Mouse (Mus musculus) left cerebral cortex, adult 8-10 months (tissue): Measurements from ENCODE around the gene Lekr1. TPM values are rescaled to one million over a fixed set of nuclear protein-coding genes. Genes with fewer than 3 reads are reported as not detected.

Experiments used
- DNase-seq, 2 experiments: peaks; one replicate each; pipeline ENCODE4 v3.0.0; 2022; ENCODE audit warnings: low spot score in 2 of 2
- total RNA-seq, 4 experiments: library from RNA; stranded (reverse); gene quantifications; 2 replicates each; pipeline ENCODE4 v1.2.4; 2022

Gene Lekr1
- total RNA-seq, 4 experiments from 2014 or later, result 6.0 to 11.4 (median 7.0) TPM

GRCm38 (mm10) chr3:65830801-65831200, 164.8 kb downstream of the Lekr1 start:
- DNase-seq, result no peak

GRCm38 (mm10) chr3:65832398-65832797, 166.4 kb downstream of the Lekr1 start:
- DNase-seq, result no peak

GRCm38 (mm10) chr3:65836435-65836834, 170.4 kb downstream of the Lekr1 start:
- DNase-seq, result no peak

- no peak for DNase-seq
Measured at GRCm38 (mm10) chr3:65839664-65840063, 173.6 kb downstream of the Lekr1 start.

- no peak for DNase-seq
Measured at GRCm38 (mm10) chr3:65841175-65841574, 175.1 kb downstream of the Lekr1 start.

GRCm38 (mm10) chr3:65842515-65843184, 176.6 kb downstream of the Lekr1 start:
- no peak for DNase-seq

GRCm38 (mm10) chr3:65843185-65843552, 177.1 kb downstream of the Lekr1 start:
- DNase-seq, result no peak

- DNase-seq, result no peak
Measured at GRCm38 (mm10) chr3:65844302-65844701, 178.3 kb downstream of the Lekr1 start.

GRCm38 (mm10) chr3:65844851-65845552, 179.0 kb downstream of the Lekr1 start:
- DNase-seq, result no peak

GRCm38 (mm10) chr3:65847158-65847787, 181.2 kb downstream of the Lekr1 start:
- no peak for DNase-seq

GRCm38 (mm10) chr3:65853746-65854145, 187.7 kb downstream of the Lekr1 start:
- DNase-seq, result no peak

- DNase-seq, result no peak
Measured at GRCm38 (mm10) chr3:65855521-65855920, 189.5 kb downstream of the Lekr1 start.

GRCm38 (mm10) chr3:65858118-65858517, 192.1 kb downstream of the Lekr1 start:
- no peak for DNase-seq

- DNase-seq, result no peak
Measured at GRCm38 (mm10) chr3:65858741-65859348, 192.8 kb downstream of the Lekr1 start.

GRCm38 (mm10) chr3:65859750-65860149, 193.7 kb downstream of the Lekr1 start:
- no peak for DNase-seq

- no peak for DNase-seq
Measured at GRCm38 (mm10) chr3:65860903-65861302, 194.9 kb downstream of the Lekr1 start.

- no peak for DNase-seq
Measured at GRCm38 (mm10) chr3:65861471-65861881, 195.4 kb downstream of the Lekr1 start.

- DNase-seq, result peak; percentile 63 to 75
Measured at GRCm38 (mm10) chr3:65863297-65863696, 197.3 kb downstream of the Lekr1 start.

- DNase-seq, result peak in 1 of 2 experiments; percentile 22
Measured at GRCm38 (mm10) chr3:65863762-65864377, 197.8 kb downstream of the Lekr1 start.

GRCm38 (mm10) chr3:65868931-65869330, 202.9 kb downstream of the Lekr1 start:
- DNase-seq, result peak in 1 of 2 experiments; percentile 35

GRCm38 (mm10) chr3:65869724-65870123, 203.7 kb downstream of the Lekr1 start:
- no peak for DNase-seq

GRCm38 (mm10) chr3:65871188-65871603, 205.2 kb downstream of the Lekr1 start:
- DNase-seq, result peak in 1 of 2 experiments; percentile 20
